Mouse (Mus musculus) effector memory CD4-positive, alpha-beta T cell, adult 7 months (primary cell): ENCODE measurements around the gene Slc12a7. TPM values are rescaled to one million over a fixed set of nuclear protein-coding genes. Genes with fewer than 3 reads are reported as not detected.

ENCODE experiments used
- polyA plus RNA-seq: library from polyadenylated mRNA; unstranded; fragments of 100-300 nt; shearing (Covaris generic); gene quantifications from one replicate; pipeline ENCODE4 v1.2.1, GENCODE M21; 2017

Slc12a7 gene
- 66.3 TPM for polyA plus RNA-seq

DNA sequence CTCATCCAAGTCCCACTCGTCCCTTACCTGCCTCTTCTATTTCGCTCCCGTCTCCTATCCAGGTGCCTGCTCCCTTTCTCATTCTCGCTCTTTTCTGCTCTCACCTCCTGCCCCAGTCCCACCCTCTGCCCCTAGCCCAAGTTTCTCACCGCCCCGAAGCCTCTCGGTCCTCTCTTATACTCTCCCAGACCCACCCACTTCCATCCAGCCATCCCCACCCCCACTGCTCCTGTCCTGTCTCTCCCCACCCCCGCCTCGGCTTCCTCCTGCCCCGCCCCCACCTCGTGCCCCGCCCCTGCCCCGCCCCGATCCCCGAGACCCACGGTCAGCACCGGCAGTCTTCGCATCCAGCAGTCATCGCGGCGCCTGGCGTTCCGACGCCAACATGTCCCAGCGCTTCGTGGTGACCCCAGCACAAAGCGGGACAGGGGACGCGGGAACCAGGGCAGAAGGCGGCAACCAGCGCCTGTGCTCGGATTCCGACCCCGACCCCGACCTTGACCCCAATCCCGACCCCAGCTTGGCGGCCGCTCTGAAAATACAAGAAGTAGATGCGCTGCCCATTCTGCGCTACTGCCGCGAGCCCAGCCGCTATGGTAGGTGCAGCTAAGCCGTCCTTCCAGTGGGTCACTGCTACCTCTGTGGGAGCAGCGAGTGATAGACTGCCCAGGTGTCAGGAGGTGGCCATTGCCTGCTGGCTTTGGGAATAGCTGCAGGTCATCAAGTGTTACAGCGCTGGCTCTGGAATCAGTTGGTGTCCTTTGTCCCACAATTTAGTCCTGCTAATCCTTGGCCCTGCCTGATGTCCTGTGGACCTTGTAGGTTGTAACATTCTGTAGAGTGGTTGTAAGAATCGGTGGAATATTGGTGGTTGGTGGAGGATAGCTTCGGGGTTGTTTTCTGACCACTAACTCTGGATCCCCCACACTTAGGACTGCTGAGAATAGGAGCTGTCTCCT is at the start of gene Slc12a7:
Slc12a7 (plus strand) TSS at position 353 of the 959 bp plus-strand sequence.

DNA sequence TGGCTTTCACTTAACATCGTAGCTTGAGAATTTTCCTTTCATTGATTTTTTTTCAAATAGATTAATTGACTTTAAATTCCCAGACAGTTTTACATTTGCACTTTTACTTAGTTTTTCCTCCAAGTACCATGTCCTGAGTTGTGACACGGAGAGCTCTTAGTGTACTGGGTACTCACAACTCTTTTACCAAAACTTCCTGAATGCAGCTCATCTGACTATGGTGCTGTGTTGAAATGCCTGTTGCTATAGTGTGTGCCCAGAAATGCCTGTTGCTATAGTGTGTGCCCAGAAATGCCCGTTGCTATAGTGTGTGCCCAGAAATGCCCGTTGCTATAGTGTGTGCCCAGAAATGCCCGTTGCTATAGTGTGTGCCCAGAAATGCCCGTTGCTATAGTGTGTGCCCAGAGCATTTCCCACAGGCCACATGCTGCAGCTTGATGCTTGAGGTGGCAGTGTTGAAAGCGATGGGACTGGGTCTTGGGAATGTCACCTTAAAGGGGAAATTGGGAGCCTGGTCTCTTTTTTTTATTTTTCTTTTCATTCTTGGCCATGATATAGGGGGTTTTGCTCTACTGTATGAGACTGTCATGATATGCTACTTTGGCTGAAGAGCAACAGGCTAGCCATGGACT is 28.1 kb upstream of the Slc12a7 start, which contains the start of gene Slc6a19:
Slc6a19 (minus strand) TSS at position 172 of the 632 bp plus-strand sequence.

GRCm38 (mm10) chr13:73847465-73847836 is 114.6 kb downstream of the Slc12a7 start, which contains the start of gene Nkd2:
Gene Nkd2 (minus strand): TSS chr13:73847631.

Other genes starting within 250 kb of the Slc12a7 start
- 0.18 TPM for gene Slc6a3, start 196.3 kb upstream of the Slc12a7 start, polyA plus RNA-seq
- 138 TPM for gene Clptm1l, start 129.1 kb upstream of the Slc12a7 start, polyA plus RNA-seq
- gene Tert, start 106.2 kb upstream of the Slc12a7 start, polyA plus RNA-seq = 4.6 TPM
- gene Slc6a18, start 55.1 kb upstream of the Slc12a7 start, polyA plus RNA-seq = not detected
- gene Slc6a19, start 28.2 kb upstream of the Slc12a7 start, polyA plus RNA-seq = not detected
- gene Nkd2, start 114.5 kb downstream of the Slc12a7 start, polyA plus RNA-seq = 0.61 TPM
- gene Trip13, start 204.7 kb downstream of the Slc12a7 start, polyA plus RNA-seq = 0.72 TPM
- gene Brd9, start 204.7 kb downstream of the Slc12a7 start, polyA plus RNA-seq = 66.8 TPM
- not detected for gene Zdhhc11, start 230.8 kb downstream of the Slc12a7 start, polyA plus RNA-seq